Mouse (Mus musculus) embryo, embryonic 10.5 days (tissue): Measurements from ENCODE around the gene Hist1h2bj.

Source experiments
- DNase-seq: peaks from one replicate; pipeline ENCODE4 v3.0.0-alpha.2; 2015; ENCODE audit warnings: low spot score

Hist1h2bj gene

GRCm38 (mm10) chr13:22015479-22016450 is 27.2 kb upstream of the Hist1h2bj start:
- peak; percentile 95 for DNase-seq

GRCm38 (mm10) chr13:22019934-22020835 is 22.8 kb upstream of the Hist1h2bj start:
- peak; percentile 70 for DNase-seq

- DNase-seq, result peak; percentile 91
These were observed 22.1 kb upstream of the Hist1h2bj start for GRCm38 (mm10) chr13:22020901-22021339.

GRCm38 (mm10) chr13:22021581-22021980 is 21.4 kb upstream of the Hist1h2bj start:
- peak; percentile 74 for DNase-seq

- DNase-seq, result peak; percentile 95
These were observed 20.8 kb upstream of the Hist1h2bj start for GRCm38 (mm10) chr13:22022241-22022640.

- peak; percentile 98 for DNase-seq
These were observed 16.7 kb upstream of the Hist1h2bj start for GRCm38 (mm10) chr13:22026058-22027031.

- peak; percentile 97 for DNase-seq
These were observed 14.1 kb upstream of the Hist1h2bj start for GRCm38 (mm10) chr13:22028673-22029460.

GRCm38 (mm10) chr13:22029928-22030327 is 13.1 kb upstream of the Hist1h2bj start:
- peak; percentile 81 for DNase-seq

GRCm38 (mm10) chr13:22030493-22030892 is 12.5 kb upstream of the Hist1h2bj start:
- peak; percentile 81 for DNase-seq

- DNase-seq, result peak; percentile 68
These were observed 9.1 kb upstream of the Hist1h2bj start for GRCm38 (mm10) chr13:22033741-22034442.

GRCm38 (mm10) chr13:22034443-22035266 is 8.4 kb upstream of the Hist1h2bj start:
- DNase-seq, result peak; percentile 76

GRCm38 (mm10) chr13:22035267-22036148 is 7.5 kb upstream of the Hist1h2bj start, which contains the start of the genes Hist1h2ah and Hist1h2bk:
Gene Hist1h2ah, minus strand, starts transcription at chr13:22035568.
Gene Hist1h2bk, plus strand, starts transcription at chr13:22035870.
- peak; percentile 99 for DNase-seq

- peak; percentile 82 for DNase-seq
These were observed 6.7 kb upstream of the Hist1h2bj start for GRCm38 (mm10) chr13:22036149-22036956.

- DNase-seq, result no peak
These were observed 6.0 kb upstream of the Hist1h2bj start for GRCm38 (mm10) chr13:22036986-22037385.

- peak; percentile 41 for DNase-seq
These were observed 5.6 kb upstream of the Hist1h2bj start for GRCm38 (mm10) chr13:22037415-22037814.

- DNase-seq, result no peak
These were observed 3.6 kb upstream of the Hist1h2bj start for GRCm38 (mm10) chr13:22039364-22039763.
